Mouse (Mus musculus): ENCODE measurements at regions not wholly inside any gene's neighbourhood (a gene's known extent, or its start where the extent isn't known, plus 50 kb on each side); places are given as distances from the start of the nearest gene placed in this dataset.

DNA sequence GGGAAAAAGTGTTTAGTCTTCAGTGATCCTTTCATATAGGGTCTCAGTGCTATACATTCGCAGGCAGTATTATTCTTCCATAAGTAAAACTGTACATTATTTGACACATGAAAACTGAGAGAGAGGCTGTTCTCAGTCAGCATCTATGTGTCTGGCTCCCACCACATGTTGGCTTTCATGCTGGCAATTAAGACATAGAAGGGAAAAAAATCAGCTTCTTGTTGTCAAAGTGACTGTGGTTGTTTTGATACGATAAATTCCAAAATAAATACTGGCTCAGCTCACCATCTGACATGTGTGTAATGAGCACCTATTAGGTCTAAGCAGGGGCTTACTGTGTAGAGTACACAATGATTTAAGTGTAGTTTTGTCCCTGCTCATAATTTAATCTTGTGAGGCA, 251.0 kb upstream of the Hnrnpa3 start:
- TF ChIP-seq POLR2A (IDR thresholded peaks at IDR 0.05; ENCODE audit: insufficient read depth, low read length) (no peak), CTCF (IDR thresholded peaks at IDR 0.05; ENCODE audit: low read depth, low read length) (no peak)
